In the genomic region with DNA sequence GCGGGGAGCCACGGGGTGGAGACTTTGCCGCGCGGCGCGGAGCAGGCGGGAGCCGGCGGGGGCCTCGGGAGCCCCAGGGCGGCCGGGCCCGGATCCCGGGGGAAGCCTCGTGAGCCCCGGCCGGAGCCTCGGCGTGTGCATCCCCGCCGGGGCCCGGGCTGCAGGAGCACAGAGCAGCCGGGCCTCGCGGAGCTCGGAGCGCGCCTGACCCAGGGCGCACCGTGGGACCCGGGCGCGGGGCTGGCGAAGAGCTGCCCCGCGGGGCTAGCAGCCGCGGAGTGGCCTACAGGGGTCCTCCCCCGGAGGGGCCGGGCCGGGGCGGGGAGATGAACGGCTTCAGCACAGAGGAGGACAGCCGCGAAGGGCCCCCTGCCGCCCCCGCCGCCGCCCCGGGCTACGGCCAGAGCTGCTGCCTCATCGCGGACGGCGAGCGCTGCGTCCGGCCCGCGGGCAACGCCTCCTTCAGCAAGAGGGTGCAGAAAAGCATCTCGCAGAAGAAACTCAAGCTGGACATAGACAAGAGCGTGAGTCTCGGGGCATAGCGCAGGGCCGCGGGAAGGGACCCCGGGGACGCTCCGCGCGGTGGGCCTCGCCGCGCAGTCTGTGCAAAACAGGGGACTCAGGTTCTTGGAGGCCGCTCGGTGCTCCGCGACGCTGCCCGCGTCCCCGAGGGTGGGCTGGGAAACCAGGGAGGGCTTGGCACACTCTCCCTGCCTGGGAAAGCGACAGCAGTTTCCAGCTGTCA, we compare ENCODE assay signal across 8 mouse cellular contexts. TPM values are rescaled to one million over a fixed set of nuclear protein-coding genes. Genes with fewer than 3 reads are reported as not detected.
A peak's percentile ranks its signal among the peaks of the same experiment; 100 is the strongest.
DNase-seq lines count a peak whose midpoint lies in the region; ATAC-seq and TF ChIP-seq lines count a peak whose summit lies in the region.

No protein-coding gene starts in this region.

- whole genome bisulfite sequencing in forebrain, embryonic 15.5 days: under 1% methylated on average over 75 of the region's 85 CpGs

- no peaks in the 10 kb centered on the region for H3K9me3 ChIP-seq in G1E (replicated peaks)
- H3K9me3 ChIP-seq in forebrain, embryonic 15.5 days: no peaks in the 10 kb centered on the region

- peak overlapping the region; percentile 94 for H3K4me3 ChIP-seq in G1E (ENCODE audit: low read depth, low read length)
- H3K4me3 ChIP-seq in forebrain, embryonic 15.5 days: peak overlapping the region; percentile 91

- DNase-seq in G1E (ENCODE audit: low spot score): peak; percentile 64
- DNase-seq in brain, adult 2 months (ENCODE audit: low read depth, low spot score): peak; percentile 36
- peak; percentile 72 for DNase-seq in heart, postnatal 4 days
- peak; percentile 42 to 43 for DNase-seq in layer of hippocampus, postnatal 36 days
- DNase-seq in mesoderm, embryonic 11.5 days (ENCODE audit: low read depth, low spot score): peak; percentile 45
- DNase-seq in spleen, postnatal 10 days (ENCODE audit: low spot score in 2 of 2): peak; percentile 50 to 57

- H3K4me2 ChIP-seq in forebrain, embryonic 15.5 days (replicated peaks): peak overlapping the region; percentile 86

- H3K36me3 ChIP-seq in G1E (replicated peaks): peaks cover 22% of the 10 kb centered on the region
- no peaks in the 10 kb centered on the region for H3K36me3 ChIP-seq in forebrain, embryonic 15.5 days

- no peak for ATAC-seq in G1E (ENCODE audit: extremely low read depth, insufficient number of reproducible peaks, low FRiP score, poor library complexity, severe bottlenecking)
- peak; percentile 73 for ATAC-seq in forebrain, embryonic 15.5 days (replicated peaks)
- no peak for ATAC-seq in megakaryocyte progenitor cell, adult 5-6 weeks (replicated peaks; ENCODE audit: poor library complexity)

- H3K4me1 ChIP-seq in G1E (ENCODE audit: insufficient read depth, low read depth, low read length): peaks cover 62% of the 10 kb centered on the region
- peaks cover 29% of the 10 kb centered on the region for H3K4me1 ChIP-seq in forebrain, embryonic 15.5 days

- H3K27me3 ChIP-seq in G1E (ENCODE audit: insufficient read depth, low read length): no peaks in the 10 kb centered on the region
- H3K27me3 ChIP-seq in forebrain, embryonic 15.5 days: no peaks in the 10 kb centered on the region

- peak overlapping the region; percentile 80 for H3K9ac ChIP-seq in forebrain, embryonic 15.5 days (replicated peaks)

- TF ChIP-seq CTCF in G1E (IDR thresholded peaks at IDR 0.05; ENCODE audit: low read depth, low read length): no peak

- peak overlapping the region; percentile 51 for H3K27ac ChIP-seq in forebrain, embryonic 15.5 days (replicated peaks)

RNA-seq across cellular contexts. Expression of a gene that starts 0.5 kb away (rescaled TPM):
- total RNA-seq in G1E (2014; fragmentation: Nextera tagmentation): 4.6 and 7.1 TPM in 2 replicates
- 43.4 and 70.0 TPM in 2 replicates for total RNA-seq in G1E (2017)
- polyA plus RNA-seq in G1E (2012): 57.0 and 88.5 TPM in 2 replicates
- 10.3 and 11.8 TPM in 2 replicates for polyA plus RNA-seq in forebrain, embryonic 15.5 days (2015; fragmentation: Nextera tagmentation; extraction: Ambion mirVana)
- total RNA-seq in heart, postnatal 4 days (2021): 10 to 100 TPM; 31.9 to 36.7 TPM
- 10 to 100 TPM; 53.9 to 55.0 TPM for total RNA-seq in layer of hippocampus, postnatal 36 days (2021)
- 19.0 and 22.6 TPM in 2 replicates for total RNA-seq in megakaryocyte progenitor cell, adult 5-6 weeks (2015)
- total RNA-seq in megakaryocyte progenitor cell, adult 5-6 weeks (2017): 16.5 and 17.0 TPM in 2 replicates

RNA-seq across cellular contexts. Expression of a gene that starts 30.7 kb away (rescaled TPM):
- total RNA-seq in G1E (2014; fragmentation: Nextera tagmentation) (not detected in 2 replicates), G1E (2017) (0.12 TPM in 1 of 2 replicates, not detected in the other)
- polyA plus RNA-seq in G1E (2012): not detected in 2 replicates
- polyA plus RNA-seq in forebrain, embryonic 15.5 days (2015; fragmentation: Nextera tagmentation; extraction: Ambion mirVana): not detected in 2 replicates
- under 1 TPM; 0.74 to 0.81 TPM for total RNA-seq in heart, postnatal 4 days (2021)
- total RNA-seq in layer of hippocampus, postnatal 36 days (2021): not detected
- total RNA-seq in megakaryocyte progenitor cell, adult 5-6 weeks (2015): not detected in 2 replicates
- not detected in 2 replicates for total RNA-seq in megakaryocyte progenitor cell, adult 5-6 weeks (2017)
